Mouse (Mus musculus) layer of hippocampus, adult 18-20 months (tissue): ENCODE results near the gene Cadm1. TPM values are rescaled to one million over a fixed set of nuclear protein-coding genes. Genes with fewer than 3 reads are reported as not detected.

Experiments used
- DNase-seq, 2 experiments: peaks; one replicate each; pipeline ENCODE4 v3.0.0; 2022; ENCODE audit warnings: low spot score in 2 of 2
- total RNA-seq, 2 experiments: library from RNA; stranded (reverse); gene quantifications; 2 replicates each; pipeline ENCODE4 v1.2.3; 2021

Gene Cadm1
- total RNA-seq, 2 experiments from 2014 or later = 246 to 270 TPM

DNA sequence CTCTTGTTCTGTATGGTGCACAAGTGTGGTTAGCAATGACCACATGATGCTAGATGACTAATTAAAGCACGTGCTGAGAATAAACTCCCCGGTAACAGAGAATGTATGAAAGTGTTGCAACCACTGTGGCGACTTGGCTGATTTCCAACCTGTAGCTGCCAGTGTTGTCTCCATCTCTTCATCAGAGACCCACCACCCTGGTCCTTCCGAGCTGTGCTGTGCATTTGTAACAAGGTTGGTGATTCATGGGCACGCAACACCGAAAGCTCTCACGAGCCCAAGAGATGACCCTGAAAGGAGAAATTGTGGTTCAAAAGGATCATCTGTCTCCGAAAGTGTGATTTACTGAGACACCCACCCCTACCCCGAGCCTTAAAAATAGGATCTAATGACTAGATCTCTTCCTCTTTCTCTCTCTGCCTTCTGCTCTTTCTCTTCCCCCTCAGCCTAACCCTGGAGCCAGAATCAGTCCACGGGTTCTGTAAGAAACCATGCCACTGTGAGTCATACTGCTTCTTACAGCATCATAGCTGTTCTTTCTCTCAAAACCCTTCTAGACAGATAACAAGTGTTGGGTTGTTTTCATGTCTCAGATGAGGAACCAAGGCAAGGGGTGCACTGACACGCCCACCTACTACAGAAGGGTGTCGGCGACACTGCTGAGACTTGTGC is 203.9 kb downstream of the Cadm1 start:
- DNase-seq = no peak

DNA sequence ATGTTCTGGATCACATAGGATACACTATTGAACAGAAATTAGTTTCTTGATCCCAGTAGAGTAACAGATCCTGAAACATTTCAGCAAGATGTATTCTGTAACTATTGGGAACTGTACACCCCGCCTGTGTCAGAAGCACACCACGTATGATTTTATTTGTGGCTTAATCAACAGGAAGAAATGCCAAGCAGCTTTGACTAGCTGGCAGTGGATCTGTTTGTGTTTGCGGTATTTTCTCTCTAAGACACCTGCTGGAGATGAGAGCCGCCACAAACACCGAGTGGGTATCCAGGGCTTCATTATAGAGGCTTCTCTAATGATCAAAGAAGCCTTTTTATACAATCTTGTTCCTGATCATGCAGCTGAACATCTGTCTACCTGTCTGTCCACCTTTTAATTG is 204.9 kb downstream of the Cadm1 start:
- DNase-seq = no peak

DNA sequence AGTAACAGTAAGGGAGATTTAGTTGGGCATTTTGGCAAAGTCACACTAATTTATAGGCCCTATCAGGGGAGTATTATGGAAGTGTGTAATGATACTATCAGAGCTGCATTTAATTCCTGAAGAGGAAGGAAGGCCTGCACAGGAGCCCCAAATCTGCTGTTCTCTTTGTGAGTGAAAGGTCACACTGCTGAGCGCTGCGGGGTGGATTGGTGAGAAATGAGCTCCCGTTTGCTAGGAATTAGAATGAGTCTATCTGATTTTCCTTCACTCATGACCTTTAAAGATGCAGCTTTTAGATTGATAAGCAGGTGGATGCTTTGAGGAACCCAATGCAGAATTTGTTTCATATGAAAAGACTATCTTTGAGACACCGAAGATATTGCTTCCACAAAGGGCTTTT is 208.8 kb downstream of the Cadm1 start:
- no peak for DNase-seq

DNA sequence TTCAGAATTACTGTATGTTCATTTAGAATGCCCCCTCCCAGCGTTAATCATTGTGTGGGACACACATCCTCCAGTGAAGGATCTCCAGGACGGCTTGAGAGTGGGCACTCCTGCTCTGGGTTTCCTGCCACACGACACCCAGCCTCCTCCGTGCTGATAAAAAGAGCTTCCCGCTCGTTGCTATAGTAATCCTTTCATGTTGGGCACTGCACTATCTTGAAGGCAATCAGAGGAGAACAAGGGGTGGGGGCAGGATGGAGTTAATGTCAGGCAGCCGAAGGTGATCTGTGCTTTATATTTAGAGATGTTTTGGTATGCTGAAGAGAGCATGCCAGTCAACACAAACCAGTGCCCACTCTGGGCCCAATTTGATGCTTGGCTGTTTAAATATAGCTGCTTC is 209.3 kb downstream of the Cadm1 start:
- no peak for DNase-seq

DNA sequence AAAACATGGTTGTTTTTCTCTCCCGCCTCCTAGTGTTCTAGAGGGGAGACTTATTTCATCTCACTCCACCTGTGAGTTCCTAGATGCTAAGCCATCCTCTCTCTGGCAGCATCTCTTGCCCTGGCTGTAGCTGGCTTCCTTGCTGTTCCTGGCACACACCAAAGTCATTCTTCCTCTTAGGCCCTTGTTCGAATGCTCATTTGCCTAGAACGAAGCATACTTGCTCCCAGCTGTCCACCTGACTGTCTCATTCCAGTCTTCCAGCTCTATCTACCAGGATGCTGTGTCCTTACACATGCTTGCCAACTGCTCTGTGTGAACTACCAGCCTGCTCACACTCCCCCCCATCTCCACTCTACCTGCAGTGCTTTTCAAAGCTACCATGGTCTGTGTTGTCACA is 211.8 kb downstream of the Cadm1 start:
- no peak for DNase-seq

DNA sequence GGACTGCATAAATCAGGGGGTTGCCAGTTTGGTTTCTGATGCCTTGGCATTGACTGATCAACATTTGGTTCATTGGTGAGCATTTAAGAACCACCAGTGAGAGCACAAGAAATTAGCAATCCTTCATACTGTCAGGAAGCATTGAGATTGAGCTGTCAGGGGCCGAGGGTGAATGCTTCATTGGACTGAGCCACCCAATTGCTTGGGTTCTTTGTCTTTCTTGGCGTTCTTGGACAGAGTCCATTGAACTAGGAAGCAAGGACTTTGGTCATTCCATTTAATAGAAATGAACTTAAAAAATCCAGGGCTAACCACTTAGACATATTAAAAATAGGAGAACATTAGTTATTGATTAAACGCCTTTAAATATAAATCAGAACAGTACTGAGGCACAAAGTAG is 214.9 kb downstream of the Cadm1 start:
- DNase-seq = no peak

DNA sequence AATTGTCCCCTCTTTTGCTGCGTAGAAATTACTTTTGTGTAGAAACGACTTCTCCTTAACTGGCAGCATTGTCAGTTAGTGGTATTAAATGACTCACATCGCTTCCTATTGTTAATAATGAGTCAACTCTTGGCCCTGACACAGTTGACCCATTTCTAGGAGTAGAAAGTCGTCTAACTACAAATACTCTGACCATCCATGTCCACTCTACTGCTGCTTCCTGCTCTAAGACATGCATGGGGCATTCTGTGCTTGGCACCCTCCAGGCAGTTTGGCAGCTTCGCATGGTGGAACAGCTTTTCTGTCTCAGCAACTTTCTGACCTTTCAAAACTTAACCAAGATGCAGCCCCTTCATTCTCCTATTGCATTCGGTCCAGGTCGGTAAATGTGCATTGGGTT is 215.7 kb downstream of the Cadm1 start:
- DNase-seq = no peak

DNA sequence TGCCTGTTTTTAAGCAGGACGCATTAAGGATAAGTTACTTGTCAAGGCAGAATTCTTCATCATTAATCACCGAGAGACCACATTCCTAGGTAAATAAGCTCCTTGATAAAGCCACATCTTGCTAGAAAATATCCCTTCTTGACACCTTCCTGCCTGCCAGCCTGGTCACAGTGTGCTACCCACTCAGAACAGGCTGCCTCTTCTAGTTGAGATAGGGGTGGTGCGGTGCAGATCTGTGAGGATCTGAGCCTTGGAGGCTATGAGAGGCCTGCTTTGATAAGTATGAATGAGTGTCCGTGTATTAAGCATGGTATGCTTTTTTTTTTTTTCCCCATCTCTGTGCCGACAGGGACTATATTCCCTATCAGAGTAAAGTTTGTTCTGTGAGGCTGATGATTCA is 219.2 kb downstream of the Cadm1 start:
- DNase-seq = no peak

DNA sequence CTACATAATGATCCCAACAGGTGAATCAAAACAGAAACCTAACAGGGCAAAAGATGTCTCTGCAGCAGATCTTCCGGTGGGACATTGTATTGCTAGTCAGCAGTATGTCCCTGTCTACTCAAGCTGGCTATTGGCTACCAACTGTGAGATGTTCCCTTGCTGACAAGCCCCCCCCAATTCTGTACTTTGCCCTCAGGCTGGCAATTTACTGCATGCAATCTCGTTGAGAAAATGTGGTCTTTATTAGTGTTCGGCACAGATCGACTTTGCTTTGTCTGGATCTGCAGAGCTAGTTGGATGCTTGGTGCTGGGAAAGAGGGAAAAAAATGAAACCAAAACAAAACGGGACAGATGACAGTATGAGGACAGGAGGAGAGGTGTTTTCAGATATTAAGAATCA is 222.5 kb downstream of the Cadm1 start:
- no peak for DNase-seq

DNA sequence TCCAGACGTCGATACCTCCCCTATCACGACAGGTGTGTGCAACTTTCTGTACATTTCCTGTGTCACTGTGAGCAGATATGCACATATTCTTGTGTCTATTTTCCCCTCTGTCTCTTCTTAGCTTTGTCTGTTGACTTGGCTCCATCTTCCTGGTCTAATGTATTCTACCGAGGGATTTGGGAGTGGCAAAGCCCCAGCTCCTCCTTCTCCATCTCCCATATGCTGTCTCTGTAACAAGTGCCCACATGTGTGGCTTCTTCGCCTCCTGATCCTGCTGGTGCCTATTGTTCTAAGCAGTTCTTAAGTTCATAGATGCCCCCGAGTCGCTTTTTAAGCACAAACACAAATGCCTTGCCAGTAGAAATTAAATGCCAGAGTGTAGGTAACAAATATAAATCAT is 223.2 kb downstream of the Cadm1 start:
- DNase-seq = no peak

DNA sequence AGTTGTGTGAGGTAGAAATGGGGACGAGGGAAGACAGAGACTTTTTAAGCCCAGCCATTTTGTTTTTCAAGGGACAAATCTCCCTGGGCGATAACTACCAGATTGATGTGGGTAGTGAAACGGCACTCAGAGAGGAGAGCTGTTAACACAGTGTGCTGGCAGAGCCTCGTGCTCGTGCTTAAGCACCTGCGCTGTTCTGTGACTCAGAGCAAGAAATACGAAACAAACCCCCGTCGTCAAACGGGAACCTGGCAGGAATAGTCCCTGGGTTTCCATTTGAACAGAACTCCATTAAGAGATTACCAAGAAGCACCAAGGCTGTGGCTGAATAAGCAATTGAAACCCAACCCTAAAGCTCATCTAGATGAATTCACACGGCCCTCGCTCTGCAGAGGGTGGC is 225.1 kb downstream of the Cadm1 start:
- peak; percentile 74 to 85 for DNase-seq

DNA sequence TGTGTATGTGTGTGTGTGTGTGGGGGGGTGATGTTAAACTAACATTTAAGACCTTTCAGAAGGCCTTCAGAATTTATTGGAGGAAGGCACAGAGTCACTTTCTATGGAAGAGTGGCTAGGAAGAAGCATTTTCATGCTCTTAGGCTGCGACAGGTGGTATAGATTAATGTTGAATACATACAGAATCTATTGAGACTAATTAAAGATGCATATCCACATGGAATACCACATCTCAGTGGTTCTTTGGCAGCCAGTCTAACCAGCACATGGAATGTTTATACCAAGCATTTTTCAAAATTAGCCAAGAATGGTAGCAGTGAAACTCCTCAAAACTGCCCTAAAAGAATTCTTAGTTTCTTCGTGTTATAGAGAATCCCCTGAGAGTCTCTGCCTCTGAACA is 227.8 kb downstream of the Cadm1 start:
- no peak for DNase-seq

DNA sequence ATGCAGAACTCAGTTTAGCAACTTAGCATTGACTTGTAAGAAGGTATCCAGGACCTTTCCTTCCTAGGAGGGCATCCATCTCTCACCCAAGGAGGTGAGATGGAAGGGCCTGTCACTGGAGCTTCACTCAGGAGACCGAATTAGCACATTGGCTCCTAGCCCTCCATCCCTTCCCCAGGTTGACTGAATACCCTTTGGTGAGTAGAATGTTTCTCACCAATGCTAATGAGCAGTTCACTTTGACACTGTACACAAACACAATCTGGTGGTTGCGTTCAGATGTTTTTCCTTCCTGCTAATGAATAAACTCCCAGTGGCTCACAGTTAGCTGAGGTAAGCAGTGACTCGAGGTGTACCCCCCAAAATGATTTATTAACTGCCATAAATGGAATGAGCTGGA is 228.3 kb downstream of the Cadm1 start:
- DNase-seq = no peak

DNA sequence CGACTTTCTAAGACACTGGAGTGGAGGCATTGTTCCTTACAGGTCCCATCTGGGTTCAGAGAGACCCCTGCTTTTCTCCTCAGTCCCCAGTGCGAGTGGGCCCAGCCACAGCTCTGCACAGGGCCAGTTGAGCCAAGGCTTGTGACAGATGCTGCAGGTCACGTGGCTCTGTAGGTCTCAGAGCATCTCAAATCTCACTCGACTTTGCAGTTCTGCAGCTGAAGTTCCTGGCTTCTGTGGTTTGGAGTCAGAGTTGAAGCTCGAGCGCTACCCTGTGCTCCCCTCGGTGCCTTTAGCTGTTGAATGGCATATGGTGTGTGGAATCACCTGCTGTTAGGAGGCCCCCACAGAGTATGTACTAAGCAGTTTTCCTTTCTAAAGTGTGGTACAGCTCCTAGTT is 229.8 kb downstream of the Cadm1 start:
- DNase-seq = peak; percentile 41 to 66

DNA sequence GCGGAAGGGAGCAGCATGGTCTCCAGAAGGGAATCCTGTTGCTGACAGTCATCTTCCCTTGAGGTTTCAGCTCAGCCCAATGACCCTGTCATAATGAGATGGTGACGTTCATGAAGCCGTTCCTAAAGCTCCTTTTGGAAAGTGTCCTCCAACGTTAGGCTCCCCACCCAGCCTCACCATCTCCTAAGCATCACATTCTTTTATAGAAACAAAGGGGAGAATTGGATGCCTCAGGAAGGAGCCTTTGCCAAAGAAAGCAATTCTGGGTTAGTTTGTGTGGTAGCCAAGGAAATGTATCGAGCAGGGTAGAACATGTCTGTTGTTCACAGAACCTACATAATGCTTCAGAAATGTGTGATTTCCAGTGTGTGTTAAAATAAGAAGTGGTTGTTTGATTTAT is 231.6 kb downstream of the Cadm1 start:
- no peak for DNase-seq

DNA sequence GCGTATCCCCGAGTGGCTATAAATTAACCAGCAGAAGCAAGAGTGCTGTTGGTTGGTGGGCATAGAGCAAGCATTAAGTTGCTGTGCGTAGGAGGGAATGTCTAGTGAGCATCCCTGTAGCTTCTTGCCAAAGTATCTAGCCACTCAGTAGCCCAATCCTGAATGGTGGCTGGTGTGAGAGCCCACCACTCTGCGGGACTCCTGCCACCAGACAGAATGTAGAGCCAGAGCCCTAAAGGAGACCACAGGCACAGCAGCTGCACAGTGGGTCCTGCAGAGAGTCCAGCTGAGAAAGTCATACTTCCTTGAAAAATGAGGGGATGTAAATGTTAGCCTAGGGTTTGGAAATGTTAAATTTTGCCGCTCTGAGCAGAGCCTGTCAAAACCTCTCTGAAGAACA is 232.9 kb downstream of the Cadm1 start:
- no peak for DNase-seq

DNA sequence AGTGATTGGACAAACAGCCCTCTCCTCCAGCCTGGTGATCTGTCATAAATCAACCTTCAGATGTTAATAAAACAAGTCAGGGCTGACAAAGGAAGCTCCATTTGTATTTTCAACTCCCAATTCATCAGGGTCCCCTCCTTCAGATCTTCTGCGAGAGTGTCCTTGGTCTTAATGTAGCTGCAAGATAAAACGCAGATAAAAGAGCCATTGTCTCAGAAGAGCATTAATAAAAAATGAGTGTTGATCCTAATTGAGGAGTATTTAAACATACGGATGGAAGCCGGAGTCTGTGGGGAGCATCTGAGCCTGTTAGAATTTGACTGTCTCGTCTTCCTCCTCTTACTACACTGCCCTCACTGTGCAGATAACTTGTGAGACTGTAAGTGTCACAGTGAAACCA is 234.9 kb downstream of the Cadm1 start:
- no peak for DNase-seq

DNA sequence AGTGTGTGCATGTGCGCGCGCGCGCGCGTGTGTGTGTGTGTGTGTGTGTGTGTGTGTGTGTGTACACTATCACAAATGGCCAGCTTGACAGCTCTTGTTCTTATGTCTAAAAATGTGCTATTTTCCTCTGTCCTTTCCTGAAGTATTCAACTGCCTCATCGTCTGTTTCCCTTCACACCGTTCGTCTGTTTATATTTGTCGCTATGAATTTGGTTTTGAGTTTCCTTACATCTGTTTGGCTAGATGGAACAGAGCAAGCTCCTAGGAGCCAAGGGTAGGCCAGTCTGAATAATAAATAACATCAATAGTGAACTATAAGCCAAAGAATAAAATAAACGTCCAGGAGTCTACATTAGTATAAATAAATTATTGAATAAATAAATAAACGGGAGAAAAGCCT is 235.3 kb downstream of the Cadm1 start:
- no peak for DNase-seq

DNA sequence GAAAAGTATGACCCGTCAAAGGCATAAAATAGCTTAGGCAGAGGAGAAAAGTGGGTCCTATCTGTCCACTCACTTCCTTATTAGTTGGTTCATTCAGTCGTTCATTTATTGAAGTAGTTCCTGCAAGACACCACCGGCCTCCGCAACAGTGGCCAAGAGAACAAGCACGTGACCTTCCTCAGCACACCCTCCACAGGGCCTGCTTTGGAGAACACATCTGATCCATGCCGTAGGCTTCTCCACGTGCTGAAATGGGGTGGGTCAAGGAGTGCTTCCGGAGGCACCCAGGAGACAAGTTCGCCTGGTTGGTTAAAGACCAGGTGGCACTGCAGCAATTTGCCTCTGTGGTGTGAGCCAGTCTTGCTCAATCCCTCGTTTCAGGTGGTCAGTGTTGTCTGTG is 236.4 kb downstream of the Cadm1 start:
- DNase-seq = no peak

DNA sequence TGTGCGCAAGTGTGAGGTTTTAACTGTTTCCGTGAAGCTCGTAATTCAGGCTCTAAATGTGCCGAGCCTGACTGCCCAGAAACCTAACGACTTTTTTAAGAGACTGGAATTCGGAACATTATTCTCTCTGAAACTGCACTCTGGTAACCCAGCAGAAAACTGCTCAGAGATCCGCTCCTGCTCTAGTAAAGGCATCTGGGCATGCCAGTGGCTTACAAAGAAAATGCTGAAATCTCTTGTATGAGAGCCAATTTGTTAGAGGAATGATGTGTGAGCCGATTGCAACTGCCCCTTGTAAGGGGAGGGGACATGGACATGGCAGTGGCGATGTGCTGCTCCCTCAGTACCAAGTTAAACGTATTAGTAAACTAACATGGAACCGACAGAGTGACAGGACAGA is 240.9 kb downstream of the Cadm1 start:
- DNase-seq = no peak

DNA sequence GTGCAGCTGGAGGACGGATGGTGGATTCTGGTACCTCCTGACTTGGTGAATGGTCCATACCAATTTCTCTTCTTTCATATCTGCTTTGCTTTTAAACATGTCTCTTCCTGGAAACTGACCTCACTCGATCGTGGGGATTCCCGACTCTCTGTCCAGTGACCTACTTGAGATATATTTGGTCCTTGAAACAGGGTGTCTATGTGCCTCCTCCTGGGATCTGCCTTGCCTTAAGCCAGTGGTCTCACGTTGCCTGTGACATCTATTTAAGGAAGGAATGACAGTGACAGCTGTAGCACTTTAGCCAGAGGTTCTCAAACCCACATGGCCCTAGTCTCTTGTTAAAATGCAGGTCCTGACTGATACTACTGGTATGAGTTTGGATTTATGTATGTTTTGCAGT is 242.0 kb downstream of the Cadm1 start:
- DNase-seq = no peak

DNA sequence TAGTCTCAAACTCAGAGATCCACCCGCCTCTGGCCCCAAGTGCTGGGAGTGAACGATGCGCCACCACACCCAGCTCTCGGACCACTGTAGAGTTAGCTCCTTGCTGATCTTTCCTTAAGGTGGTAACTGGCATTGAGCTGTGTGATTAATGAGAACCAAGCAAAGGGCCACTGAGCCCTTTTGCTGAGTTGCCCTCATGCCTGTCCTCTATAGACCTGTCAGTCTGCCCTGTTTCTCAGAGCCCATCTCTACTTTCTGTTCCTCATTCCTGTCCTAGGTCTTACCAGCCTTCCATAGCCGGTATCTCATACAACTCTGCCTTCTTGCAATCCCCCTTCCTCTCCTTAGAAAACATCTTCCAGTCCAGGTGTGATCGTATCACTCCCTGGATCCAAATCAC is 242.8 kb downstream of the Cadm1 start:
- DNase-seq = no peak

DNA sequence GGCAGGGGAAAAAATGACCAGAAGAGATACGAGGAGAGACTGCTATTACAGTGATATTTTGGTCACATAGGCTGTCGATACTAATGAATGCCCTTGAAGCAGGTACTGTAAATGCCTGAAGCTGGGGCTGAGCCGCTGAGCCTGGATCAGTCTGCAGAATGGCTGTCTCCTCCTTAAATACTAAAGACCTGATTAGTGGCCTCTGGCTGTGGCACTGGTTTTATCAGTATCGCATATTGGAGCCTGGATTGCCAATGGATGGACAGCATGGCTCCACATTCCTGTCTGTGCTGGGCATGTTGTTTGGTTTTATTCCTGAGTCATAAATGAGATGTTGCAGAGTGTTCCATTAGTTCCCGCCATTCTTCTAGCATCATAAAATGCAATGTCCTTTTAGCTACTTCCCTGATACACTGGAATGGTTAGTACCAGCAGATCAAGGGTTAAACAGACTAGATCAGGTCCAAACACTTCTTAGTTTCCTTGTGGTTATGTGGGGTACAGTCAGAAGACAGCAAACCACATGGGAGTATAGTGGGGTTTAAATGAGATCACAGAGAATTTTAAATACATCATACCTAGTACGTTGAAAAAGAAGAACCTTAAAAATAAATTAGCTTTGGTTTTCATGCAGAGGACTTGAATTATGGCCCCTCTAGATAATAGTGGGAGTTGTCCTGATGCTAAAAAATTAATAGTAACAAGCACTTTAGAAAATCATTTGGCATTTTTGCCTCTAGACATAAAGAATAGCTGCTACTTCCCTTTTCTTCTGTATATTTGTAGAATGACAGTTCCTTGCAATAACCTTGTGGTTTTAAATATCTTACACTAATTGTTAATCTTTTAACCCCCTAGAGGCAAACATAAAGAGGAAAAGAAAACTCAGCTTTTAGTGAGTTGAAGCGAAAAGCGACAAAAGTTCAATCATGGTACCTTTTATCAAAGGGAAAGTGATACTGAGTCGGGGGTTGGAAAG is 247.3 kb downstream of the Cadm1 start:
- DNase-seq = no peak
